Mouse (Mus musculus): ENCODE measurements around the gene Olfr522.
"Not testable (repeated sequence)": the region's sequence is repeated elsewhere in the genome, so short reads cannot be mapped to it uniquely, and the experiment has no call there.

The Olfr522 gene

GRCm38 (mm10) chr7:140167950-140168349, 3.4 kb upstream of the Olfr522 start:
- DNase-seq (ENCODE audit: low read depth, low spot score) = no peak

- DNase-seq (ENCODE audit: low read depth, low spot score) = no peak
Observed at GRCm38 (mm10) chr7:140160363-140160762, 4.2 kb downstream of the Olfr522 start.

GRCm38 (mm10) chr7:140154218-140154927, 10.2 kb downstream of the Olfr522 start, which contains the start of gene Sprn:
Gene Sprn, minus strand, starts transcription at chr7:140154877.
- peak; percentile 40 for DNase-seq (ENCODE audit: low read depth, low spot score)

- DNase-seq (ENCODE audit: low read depth, low spot score) = peak; percentile 22
Observed at GRCm38 (mm10) chr7:140153829-140154217, 10.7 kb downstream of the Olfr522 start.

GRCm38 (mm10) chr7:140153383-140153782, 11.2 kb downstream of the Olfr522 start:
- peak; percentile 13 for DNase-seq (ENCODE audit: low read depth, low spot score)

GRCm38 (mm10) chr7:140144550-140144949, 20.0 kb downstream of the Olfr522 start:
- no peak for DNase-seq (ENCODE audit: low read depth, low spot score)

- peak; percentile 41 for DNase-seq (ENCODE audit: low read depth, low spot score)
Observed at GRCm38 (mm10) chr7:140141350-140141749, 23.2 kb downstream of the Olfr522 start.

- DNase-seq (ENCODE audit: low read depth, low spot score) = no peak
Observed at GRCm38 (mm10) chr7:140138021-140138310, 26.6 kb downstream of the Olfr522 start.

- DNase-seq (ENCODE audit: low read depth, low spot score) = peak; percentile 89
Observed at GRCm38 (mm10) chr7:140137135-140138020, 27.2 kb downstream of the Olfr522 start, which contains the start of gene Mtg1. Gene Mtg1, plus strand, starts transcription at chr7:140137564.

GRCm38 (mm10) chr7:140135106-140135770, 29.3 kb downstream of the Olfr522 start:
- no peak for DNase-seq (ENCODE audit: low read depth, low spot score)

GRCm38 (mm10) chr7:140134033-140134432, 30.5 kb downstream of the Olfr522 start:
- not testable (repeated sequence) for DNase-seq (ENCODE audit: low read depth, low spot score)

- DNase-seq (ENCODE audit: low read depth, low spot score) = not testable (repeated sequence)
Observed at GRCm38 (mm10) chr7:140132184-140132583, 32.4 kb downstream of the Olfr522 start.

- no peak for DNase-seq (ENCODE audit: low read depth, low spot score)
Observed at GRCm38 (mm10) chr7:140127911-140128310, 36.7 kb downstream of the Olfr522 start.

- no peak for DNase-seq (ENCODE audit: low read depth, low spot score)
Observed at GRCm38 (mm10) chr7:140126934-140127333, 37.6 kb downstream of the Olfr522 start.

GRCm38 (mm10) chr7:140126022-140126350, 38.6 kb downstream of the Olfr522 start:
- DNase-seq (ENCODE audit: low read depth, low spot score) = no peak

- DNase-seq (ENCODE audit: low read depth, low spot score) = peak; percentile 72
Observed at GRCm38 (mm10) chr7:140125278-140126021, 39.1 kb downstream of the Olfr522 start.

- no peak for DNase-seq (ENCODE audit: low read depth, low spot score)
Observed at GRCm38 (mm10) chr7:140124382-140124781, 40.2 kb downstream of the Olfr522 start.

- no peak for DNase-seq (ENCODE audit: low read depth, low spot score)
Observed at GRCm38 (mm10) chr7:140122765-140123164, 41.8 kb downstream of the Olfr522 start.

- DNase-seq (ENCODE audit: low read depth, low spot score) = no peak
Observed at GRCm38 (mm10) chr7:140121338-140121910, 43.1 kb downstream of the Olfr522 start.

- DNase-seq (ENCODE audit: low read depth, low spot score) = no peak
Observed at GRCm38 (mm10) chr7:140120484-140120883, 44.1 kb downstream of the Olfr522 start.
